ENCODE assay signal across 9 mouse cellular contexts in the genomic region with DNA sequence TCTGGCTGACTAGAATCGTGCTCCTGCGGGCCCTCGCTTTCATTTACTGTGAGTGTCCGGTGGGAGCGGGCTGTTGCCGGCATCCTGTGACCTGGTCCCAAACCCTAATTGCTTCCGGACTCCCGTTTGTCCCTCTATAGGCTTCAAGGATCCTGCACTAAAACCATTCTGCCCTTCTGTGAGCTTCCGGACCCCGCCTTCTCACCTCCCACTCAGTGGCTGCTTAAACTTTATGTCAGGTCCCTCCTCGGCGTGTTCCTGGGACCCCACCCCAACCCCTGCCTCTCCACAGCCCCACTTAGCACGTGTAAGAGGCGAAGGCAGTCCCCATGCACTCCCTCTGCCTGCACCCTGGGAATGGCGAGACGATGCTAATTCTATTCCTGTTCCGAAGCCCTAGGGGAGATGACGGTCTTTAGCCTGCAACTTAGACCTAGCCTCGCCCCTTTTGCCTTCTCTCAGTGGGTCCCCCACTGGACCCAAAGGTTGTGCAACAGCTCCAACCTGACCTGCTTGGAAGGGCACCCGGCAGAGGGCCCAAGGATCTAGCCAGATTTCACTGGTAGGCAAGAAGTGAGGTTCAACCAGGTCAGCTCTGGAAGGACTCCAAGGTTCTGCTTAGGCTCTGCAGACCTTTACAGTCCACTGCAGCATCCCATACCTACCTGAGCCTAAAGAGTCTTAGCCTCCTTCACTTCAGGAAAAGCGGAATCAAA. TPM values are rescaled to one million over a fixed set of nuclear protein-coding genes. Genes with fewer than 3 reads are reported as not detected.
DNase-seq lines count a peak whose midpoint lies in the region; ATAC-seq lines count a peak whose summit lies in the region.
"Had no signal": no experiment of that assay in that cellular context is flagged by ENCODE, and none has a peak within 500 bp of the region (broad histone marks: within the 10 kb centered on the region; RNA-seq: fewer than 3 reads in every experiment).

No protein-coding gene starts in this region.

- peak; percentile 75 for ATAC-seq in intestine, embryonic 15.5 days
- peak; percentile 72 for ATAC-seq in midbrain, embryonic 12.5 days (ENCODE audit: low FRiP score, low read depth)

- no peaks in the 10 kb centered on the region for H3K9me3 ChIP-seq in intestine, embryonic 15.5 days
- H3K9me3 ChIP-seq in midbrain, embryonic 12.5 days, result no peaks in the 10 kb centered on the region

- H3K27me3 ChIP-seq in intestine, embryonic 15.5 days (replicated peaks), result no peaks in the 10 kb centered on the region
- H3K27me3 ChIP-seq in midbrain, embryonic 12.5 days, result peaks cover 11% of the 10 kb centered on the region

- DNase-seq in adrenal gland, postnatal 25 days, result peak; percentile 21
- DNase-seq in adrenal gland, adult 8-10 months, result no peak
- peak; percentile 21 to 30 for DNase-seq in thymus, postnatal 10 days (ENCODE audit: low spot score in 2 of 2)
- no peak for DNase-seq in thymus, postnatal 36 days
- DNase-seq in layer of hippocampus, adult 9-11 months, result no peak
- no peak for DNase-seq in embryo, embryonic 10.5 days (ENCODE audit: low spot score)

- H3K27ac ChIP-seq in intestine, embryonic 15.5 days, result peak overlapping the region; percentile 78
- peak overlapping the region; percentile 77 for H3K27ac ChIP-seq in midbrain, embryonic 12.5 days (replicated peaks)

- no peaks in the 10 kb centered on the region for H3K36me3 ChIP-seq in intestine, embryonic 15.5 days
- no peaks in the 10 kb centered on the region for H3K36me3 ChIP-seq in midbrain, embryonic 12.5 days

- H3K4me2 ChIP-seq in intestine, embryonic 15.5 days (replicated peaks), result peak overlapping the region; percentile 87
- H3K4me2 ChIP-seq in midbrain, embryonic 12.5 days (replicated peaks), result peak overlapping the region; percentile 82

- peak overlapping the region; percentile 65 for H3K9ac ChIP-seq in intestine, embryonic 15.5 days
- H3K9ac ChIP-seq in midbrain, embryonic 12.5 days (replicated peaks), result peak overlapping the region; percentile 88

- 6% methylated on average over 21 of the region's 21 CpGs for WGBS in intestine, embryonic 15.5 days
- WGBS in midbrain, embryonic 12.5 days, result 7% methylated on average over 21 of the region's 21 CpGs

- H3K4me3 ChIP-seq in intestine, embryonic 15.5 days (replicated peaks), result peak overlapping the region; percentile 57
- H3K4me3 ChIP-seq in midbrain, embryonic 12.5 days, result peak overlapping the region; percentile 78

- peaks cover 9% of the 10 kb centered on the region for H3K4me1 ChIP-seq in intestine, embryonic 15.5 days (replicated peaks)
- peaks cover 20% of the 10 kb centered on the region for H3K4me1 ChIP-seq in midbrain, embryonic 12.5 days

RNA-seq across cellular contexts. Expression of a gene that starts 0.6 kb away (rescaled TPM):
- 41.0 and 41.5 TPM in 2 replicates for total RNA-seq in adrenal gland, postnatal 25 days (2021)
- 10 to 100 TPM; 36.0 to 39.9 (median 38.2) TPM for total RNA-seq in adrenal gland, adult 8-10 months (2022)
- 33.0 and 35.9 TPM in 2 replicates for polyA plus RNA-seq in intestine, embryonic 15.5 days (2015; fragmentation: Nextera tagmentation; extraction: Ambion mirVana)
- polyA plus RNA-seq in midbrain, embryonic 12.5 days (2016; fragmentation: Nextera tagmentation; extraction: Ambion mirVana), result 20.5 and 21.5 TPM in 2 replicates

RNA-seq across cellular contexts. Expression of a gene that starts 9.0 kb away (rescaled TPM):
- total RNA-seq in adrenal gland, postnatal 25 days (2021), result 0.52 and 1.1 TPM in 2 replicates
- 1 to 10 TPM in 3 of 4 experiments, under 1 TPM in 1; 0.92 to 2.6 (median 1.2) TPM for total RNA-seq in adrenal gland, adult 8-10 months (2022)
- polyA plus RNA-seq in intestine, embryonic 15.5 days (2015; fragmentation: Nextera tagmentation; extraction: Ambion mirVana), result 5.8 and 6.1 TPM in 2 replicates
- polyA plus RNA-seq in midbrain, embryonic 12.5 days (2016; fragmentation: Nextera tagmentation; extraction: Ambion mirVana), result 3.2 and 4.7 TPM in 2 replicates
- total RNA-seq: hematopoietic stem cell, adult 5-6 weeks had no signal

Comparison
In these comparisons a context has a peak if more than half of its experiments do, and no peak if none do; other contexts are left out.
1. DNase-seq: peak in adrenal gland, postnatal 25 days (single experiment) and thymus, postnatal 10 days (2 of 2); none in adrenal gland, adult 8-10 months (single experiment), thymus, postnatal 36 days (0 of 2), layer of hippocampus, adult 9-11 months (single experiment) and embryo, embryonic 10.5 days (single experiment).